Mouse (Mus musculus): Measurements from ENCODE around the gene 4930522H14Rik.

DNA sequence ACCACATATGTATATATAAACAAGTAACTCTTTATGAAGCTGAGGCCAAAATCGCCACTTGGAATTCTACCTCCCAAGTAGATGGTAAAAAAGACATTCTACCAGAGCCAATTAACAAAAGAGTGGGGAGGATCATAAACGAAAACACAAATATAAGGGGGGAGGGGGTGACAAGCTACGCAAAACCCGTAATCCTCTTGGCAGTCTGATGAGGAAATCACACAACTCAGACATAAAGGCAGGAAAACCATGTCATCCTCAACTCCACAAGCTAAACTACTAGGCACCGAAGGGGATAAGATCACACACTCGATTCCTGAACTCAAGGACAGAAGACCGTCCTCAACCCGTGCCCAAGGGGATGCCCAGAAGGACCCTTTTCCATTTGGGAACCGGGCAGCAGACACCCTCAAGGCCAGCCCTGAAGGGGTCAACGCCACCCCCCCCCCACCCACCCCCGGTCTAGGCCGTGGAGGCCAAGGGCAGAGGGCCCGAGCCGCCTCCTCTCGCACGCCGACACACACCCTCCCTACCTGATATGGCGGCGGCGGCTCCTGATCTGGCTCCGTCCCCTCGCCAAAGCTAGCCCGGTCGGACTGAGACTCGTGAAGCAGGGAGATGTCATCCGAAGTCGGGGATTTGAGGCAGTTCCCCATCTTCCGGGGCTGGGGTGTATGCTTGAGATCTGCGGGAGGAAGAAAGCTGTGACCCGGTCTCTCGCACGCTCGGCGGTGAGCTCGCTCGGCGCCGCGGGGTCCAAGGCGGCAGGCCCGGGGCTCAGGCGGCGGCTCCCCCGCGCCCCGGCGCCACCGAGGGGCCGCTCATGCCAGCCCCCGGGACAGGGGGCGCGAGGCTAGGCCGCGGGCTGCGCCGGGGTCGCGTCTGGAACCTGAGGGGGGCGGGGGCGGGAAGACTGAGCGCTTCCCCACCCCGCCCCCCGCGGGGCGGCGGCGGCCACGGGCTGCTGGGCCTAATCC is 55.2 kb downstream of the 4930522H14Rik start:
- no peak for TF ChIP-seq CTCF (IDR thresholded peaks at IDR 0.05; ENCODE audit: low read depth, low read length)
- no peak for TF ChIP-seq POLR2A (IDR thresholded peaks at IDR 0.05; ENCODE audit: borderline replicate concordance, low read depth, low read length)
